Mouse (Mus musculus) ovary, adult 2 months (tissue): ENCODE results near the gene Ube2b. TPM values are rescaled to one million over a fixed set of nuclear protein-coding genes. Genes with fewer than 3 reads are reported as not detected.

Experiments used
- polyA plus RNA-seq: library from polyadenylated mRNA; depleted of rRNA; stranded (reverse); fragments of >200 nt; gene quantifications from 2 replicates; pipeline ENCODE4 v1.2.3, GENCODE M21; 2012; rRNA removed

Gene Ube2b
- 29.1 and 37.3 TPM in 2 replicates for polyA plus RNA-seq

DNA sequence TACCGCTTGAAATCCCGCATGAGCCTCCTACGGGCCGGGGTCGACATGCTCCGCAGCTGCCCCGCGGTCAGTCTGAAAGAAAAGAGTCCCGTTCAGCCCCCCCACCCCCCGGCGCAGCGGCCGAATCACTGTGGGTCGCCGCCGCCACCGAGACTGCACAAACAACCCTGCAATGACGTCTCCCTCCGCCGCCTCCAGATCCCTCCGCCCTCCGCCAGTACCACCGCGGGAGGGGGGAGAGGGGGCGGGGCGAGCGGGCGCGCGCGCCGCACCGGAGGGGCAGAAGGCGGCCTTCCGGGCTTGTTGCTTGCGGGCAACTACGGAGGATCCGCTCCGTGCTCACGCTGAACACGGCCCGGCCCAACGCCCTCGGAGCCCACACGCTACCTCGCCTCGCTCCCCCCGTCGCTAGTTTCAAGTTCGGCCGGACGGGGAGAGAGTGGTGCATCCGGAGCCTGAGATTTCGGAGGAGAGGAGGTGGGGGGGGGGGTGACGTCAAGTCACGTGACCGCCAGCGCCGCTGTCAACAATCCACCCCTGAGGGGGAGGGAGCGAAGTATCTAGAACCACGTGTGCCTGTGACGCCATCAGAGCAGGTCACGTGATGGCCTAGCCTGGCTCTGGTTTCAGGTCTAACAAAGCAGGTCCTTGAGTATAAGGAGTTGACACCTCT is at the start of gene Ube2b:
Ube2b (minus strand) TSS at position 473 of the 673 bp plus-strand sequence.

GRCm38 (mm10) chr11:52003772-52004528 is 3.4 kb upstream of the Ube2b start, which contains the start of gene Cdkl3:
TSS of gene Cdkl3 (plus strand) at chr11:52004221.

GRCm38 (mm10) chr11:51967443-51968401 is 32.8 kb downstream of the Ube2b start, which contains the start of gene Cdkn2aipnl:
TSS of gene Cdkn2aipnl (plus strand) at chr11:51967661.

Other genes starting within 250 kb of the Ube2b start
- gene Sec24a, start 237.1 kb downstream of the Ube2b start, polyA plus RNA-seq: 16.8 and 21.2 TPM in 2 replicates
- 4.7 and 9.5 TPM in 2 replicates for gene Sar1b, start 237.1 kb downstream of the Ube2b start, polyA plus RNA-seq
- gene Jade2, start 143.1 kb downstream of the Ube2b start, polyA plus RNA-seq: 17.7 and 18.3 TPM in 2 replicates
- gene Cdkn2aipnl, start 33.1 kb downstream of the Ube2b start, polyA plus RNA-seq: 18.1 and 23.8 TPM in 2 replicates
- 2.2 and 2.4 TPM in 2 replicates for gene Cdkl3, start 3.5 kb upstream of the Ube2b start, polyA plus RNA-seq
- 33.9 and 47.4 TPM in 2 replicates for gene Ppp2ca, start 97.9 kb upstream of the Ube2b start, polyA plus RNA-seq
- gene Olfr1373, start 144.8 kb upstream of the Ube2b start, polyA plus RNA-seq: not detected in 2 replicates
- not detected in 2 replicates for gene Olfr1371, start 213.2 kb upstream of the Ube2b start, polyA plus RNA-seq
- 10.4 and 13.7 TPM in 2 replicates for gene Skp1a, start 231.2 kb upstream of the Ube2b start, polyA plus RNA-seq